Mouse (Mus musculus) neural tube, embryonic 11.5 days (tissue): ENCODE data around the gene Ugt1a8. TPM values are rescaled to one million over a fixed set of nuclear protein-coding genes. Genes with fewer than 3 reads are reported as not detected.
"Not testable (repeated sequence)": the region's sequence is repeated elsewhere in the genome, so short reads cannot be mapped to it uniquely, and the experiment has no call there.

Experiments used
- ATAC-seq: fragments of 200-750 bp; cut with Nextera tagmentation; 2 replicates; pipeline ENCODE4 v1.8.0; 2017; ENCODE audit warnings: moderate number of reproducible peaks, mild to moderate bottlenecking, moderate TSS enrichment, moderate library complexity; ENCODE audit not compliant: insufficient read depth, low FRiP score, low TSS enrichment
- DNase-seq: peaks from one replicate; pipeline ENCODE4 v3.0.0-alpha.2; 2015; ENCODE audit warnings: low spot score
- H3K27ac ChIP-seq: fragments of 300-500 bp; sonication (generic); 2 replicates; pipeline ENCODE4 v1.5.1; 2014; ENCODE audit warnings: low read depth, mild to moderate bottlenecking, low read length
- H3K27me3 ChIP-seq: fragments of 300-500 bp; sonication (generic); 2 replicates; pipeline ENCODE4 v1.6.1; 2014; ENCODE audit warnings: mild to moderate bottlenecking, low read length, mixed read lengths; ENCODE audit not compliant: control insufficient read depth, insufficient read depth
- H3K36me3 ChIP-seq: fragments of 300-500 bp; sonication (generic); 2 replicates; pipeline ENCODE4 v1.6.1; 2014; ENCODE audit warnings: mild to moderate bottlenecking, low read length, moderate library complexity, mixed read lengths; ENCODE audit not compliant: control insufficient read depth, insufficient read depth
- H3K4me1 ChIP-seq: fragments of 300-500 bp; sonication (generic); 2 replicates; pipeline ENCODE4 v1.6.1; 2014; ENCODE audit warnings: low read length, mixed read lengths; ENCODE audit not compliant: control insufficient read depth, insufficient read depth
- H3K4me2 ChIP-seq: fragments of 300-500 bp; sonication (generic); 2 replicates; pipeline ENCODE4 v1.6.1; 2014; ENCODE audit warnings: low read depth, mild to moderate bottlenecking, moderate library complexity
- H3K4me3 ChIP-seq: fragments of 300-500 bp; sonication (generic); 2 replicates; pipeline ENCODE4 v1.5.1; 2014; ENCODE audit warnings: low read depth, low read length
- H3K9ac ChIP-seq: fragments of 300-500 bp; sonication (generic); 2 replicates; pipeline ENCODE4 v1.6.1; 2014; ENCODE audit warnings: mild to moderate bottlenecking, low read length
- H3K9me3 ChIP-seq: fragments of 300-500 bp; sonication (generic); 2 replicates; pipeline ENCODE4 v1.6.1; 2016; ENCODE audit warnings: low read length; ENCODE audit not compliant: control insufficient read depth
- WGBS: fragments of 180-500 bp; shearing (Covaris S2); extraction: QIAGEN DNeasy Blood & Tissue Kit; methylation state at CpG from one replicate; pipeline ENCODE4 v1.1.7; 2014; 5-methylcytosine and 5-hydroxymethylcytosine counted together
- polyA plus RNA-seq: library from polyadenylated mRNA; unstranded; fragments of >200 nt; fragmentation: Nextera tagmentation; extraction: Ambion mirVana; gene quantifications from 2 replicates; pipeline ENCODE4 v1.2.1, GENCODE M21; 2014

Gene Ugt1a8
- polyA plus RNA-seq, 1 experiment from 2014 or later, result not detected

DNA sequence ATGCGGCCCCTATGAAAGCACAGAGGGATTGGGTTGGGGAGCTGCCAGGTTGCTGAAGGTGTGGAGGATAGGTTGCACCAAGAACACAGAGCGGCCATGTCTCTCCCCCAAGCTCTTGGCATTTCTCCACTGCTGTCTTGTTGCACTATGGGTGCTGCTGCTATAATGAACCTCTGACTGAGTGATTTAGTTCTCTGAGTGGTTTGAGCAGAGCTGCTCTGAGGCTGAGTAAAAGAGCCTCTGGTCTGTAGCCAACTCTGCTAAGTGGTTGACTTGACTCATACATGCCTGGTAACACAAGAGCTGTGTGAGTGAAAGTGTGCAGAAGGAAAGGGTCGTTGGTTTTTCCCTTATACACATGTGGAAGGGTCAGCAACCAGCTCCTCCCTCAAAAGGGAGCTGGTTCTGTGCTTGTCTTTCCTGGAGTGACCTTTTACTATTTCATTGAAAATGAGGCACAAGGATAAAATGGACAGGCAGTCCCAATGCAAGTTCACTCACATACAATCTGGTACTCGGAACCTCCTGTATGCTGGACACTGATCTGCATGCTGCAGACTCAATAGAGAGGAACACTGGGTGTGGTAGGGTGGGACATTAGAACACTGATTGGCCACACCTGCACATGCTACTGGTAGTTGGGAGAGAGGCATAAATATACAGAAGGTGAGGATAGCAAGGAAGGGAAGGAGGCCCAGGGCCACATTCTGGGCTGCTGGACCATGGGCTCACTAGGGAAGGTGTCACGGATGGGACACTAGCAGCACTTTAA, 16.3 kb downstream of the Ugt1a8 start:
- WGBS, result 85% methylated on average over 4 of the region's 5 CpGs
- not testable (repeated sequence) for H3K27me3 ChIP-seq, H3K4me2 ChIP-seq, H3K4me1 ChIP-seq, DNase-seq, H3K9me3 ChIP-seq, H3K27ac ChIP-seq, H3K36me3 ChIP-seq, ATAC-seq, H3K4me3 ChIP-seq, H3K9ac ChIP-seq

- ATAC-seq (no peak), DNase-seq (no peak)
- Histone ChIP-seq H3K27me3 (no peaks in the 10 kb centered on the region), H3K4me3 (no peak overlapping the region), H3K27ac (no peak overlapping the region), H3K4me2 (no peak overlapping the region), H3K36me3 (no peaks in the 10 kb centered on the region), H3K9me3 (no peaks in the 10 kb centered on the region), H3K9ac (no peak overlapping the region), H3K4me1 (no peaks in the 10 kb centered on the region)
- WGBS, result 83% methylated on average over 1 of the region's 1 CpGs
Observed at GRCm38 (mm10) chr1:88104667-88105430, 17.2 kb downstream of the Ugt1a8 start.

- no peaks in the 10 kb centered on the region for H3K9me3 ChIP-seq
- H3K27me3 ChIP-seq, result no peaks in the 10 kb centered on the region
- H3K36me3 ChIP-seq, result no peaks in the 10 kb centered on the region
- no peak overlapping the region for H3K9ac ChIP-seq
- no peak overlapping the region for H3K27ac ChIP-seq
- no peak for ATAC-seq
- no peak overlapping the region for H3K4me3 ChIP-seq
- 71% methylated on average over 2 of the region's 2 CpGs for WGBS
- no peak for DNase-seq
- H3K4me2 ChIP-seq, result no peak overlapping the region
- H3K4me1 ChIP-seq, result no peaks in the 10 kb centered on the region
Observed at GRCm38 (mm10) chr1:88105656-88106055, 18.0 kb downstream of the Ugt1a8 start.

DNA sequence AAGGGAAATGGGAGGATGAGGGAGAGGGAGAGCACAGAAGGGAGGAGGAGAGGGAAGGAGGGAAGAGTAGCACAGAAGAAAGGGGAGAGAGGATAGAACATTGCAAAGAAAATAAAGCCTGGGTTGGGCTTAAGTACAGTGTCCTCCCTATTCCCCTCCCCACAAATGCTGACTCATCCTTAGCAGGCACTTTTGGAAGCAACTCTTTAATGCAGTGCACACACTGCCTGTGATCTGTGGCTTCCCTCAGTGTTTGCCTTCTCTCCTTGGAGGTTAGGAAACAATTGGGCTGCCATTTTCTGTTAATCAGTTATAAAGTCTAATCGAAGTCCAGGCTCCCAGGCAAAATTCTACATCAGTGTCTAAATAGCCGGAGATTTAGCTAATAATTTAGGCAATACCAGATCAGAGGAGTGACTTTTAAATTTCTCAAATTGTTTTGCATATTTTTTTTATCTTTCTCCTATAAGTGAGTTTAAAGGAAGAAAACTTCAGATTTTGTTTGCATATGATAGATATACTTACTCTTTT, 21.5 kb downstream of the Ugt1a8 start:
- DNase-seq, H3K27ac ChIP-seq, ATAC-seq, H3K4me3 ChIP-seq, H3K36me3 ChIP-seq, H3K27me3 ChIP-seq, H3K4me1 ChIP-seq, H3K9ac ChIP-seq, H3K4me2 ChIP-seq, H3K9me3 ChIP-seq: not testable (repeated sequence)
- 83% methylated on average over 2 of the region's 2 CpGs for WGBS

DNA sequence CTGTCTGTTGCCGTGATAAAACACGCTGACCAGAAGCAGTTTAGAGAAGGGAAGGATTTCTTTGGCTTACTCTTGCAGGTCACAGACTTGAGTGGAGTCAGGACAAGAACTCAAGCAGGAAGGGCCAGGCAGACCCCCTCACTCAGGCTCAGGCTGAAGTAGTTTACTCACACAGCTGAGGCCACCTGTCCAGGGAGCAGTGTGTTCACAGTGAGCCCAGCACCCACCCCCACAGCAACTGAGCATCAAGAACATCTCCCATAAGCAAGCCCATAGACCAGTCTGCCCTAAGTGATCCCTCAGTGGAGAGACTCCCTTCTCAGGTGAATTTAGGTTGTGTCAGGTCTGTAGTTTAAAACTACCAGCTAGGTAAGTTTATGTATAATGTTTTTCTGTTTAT, 22.0 kb downstream of the Ugt1a8 start:
- H3K27ac ChIP-seq, H3K9ac ChIP-seq, H3K4me2 ChIP-seq, ATAC-seq, H3K36me3 ChIP-seq, H3K27me3 ChIP-seq, DNase-seq, H3K9me3 ChIP-seq, H3K4me3 ChIP-seq, H3K4me1 ChIP-seq: not testable (repeated sequence)
- WGBS, result 83% methylated on average over 2 of the region's 2 CpGs

DNA sequence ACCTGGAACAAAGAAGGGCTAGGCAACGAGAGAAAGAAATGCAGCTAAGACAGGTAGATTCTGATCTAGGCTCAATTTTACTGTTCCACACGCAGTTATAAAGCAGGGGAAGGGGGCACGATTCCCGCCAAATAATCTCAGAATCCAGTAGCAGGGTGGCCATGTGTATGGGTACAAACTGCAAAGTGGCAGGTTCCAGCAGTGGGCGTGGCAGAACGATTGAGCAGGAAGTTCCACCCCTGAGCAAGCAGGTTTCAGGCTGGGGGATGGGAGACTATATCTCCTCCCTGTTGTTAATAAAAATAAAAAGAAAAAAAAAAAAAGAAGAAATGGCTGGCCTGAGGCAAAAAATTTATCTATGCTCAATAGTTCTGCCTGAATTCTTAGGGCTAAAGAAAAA, 25.2 kb downstream of the Ugt1a8 start:
- H3K4me1 ChIP-seq, H3K4me2 ChIP-seq, H3K4me3 ChIP-seq, ATAC-seq, H3K9me3 ChIP-seq, H3K27me3 ChIP-seq, H3K27ac ChIP-seq, DNase-seq, H3K36me3 ChIP-seq, H3K9ac ChIP-seq: not testable (repeated sequence)
- whole genome bisulfite sequencing, result 93% methylated on average over 6 of the region's 6 CpGs

DNA sequence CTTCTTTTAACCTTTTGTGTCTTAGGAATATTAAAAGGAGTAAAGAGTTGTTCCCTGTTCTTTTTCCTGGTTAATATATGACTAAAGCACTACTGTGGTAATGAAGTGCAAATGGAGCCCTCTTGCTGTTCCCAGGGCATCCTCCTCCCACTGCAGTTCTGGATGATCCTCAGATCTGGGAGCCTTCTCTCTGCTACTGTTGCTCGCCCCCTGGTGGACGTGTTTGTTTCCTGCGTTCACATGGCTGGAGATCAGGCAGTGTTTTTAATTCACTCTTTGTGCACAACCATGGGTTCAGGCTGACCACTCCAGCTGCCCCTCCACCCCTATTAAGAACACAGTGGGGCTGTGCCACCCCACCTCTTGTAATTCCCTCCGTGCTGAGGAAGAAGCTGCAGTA, 32.9 kb downstream of the Ugt1a8 start:
- not testable (repeated sequence) for H3K27me3 ChIP-seq, H3K36me3 ChIP-seq, H3K4me1 ChIP-seq, H3K4me3 ChIP-seq, H3K27ac ChIP-seq, DNase-seq, H3K9me3 ChIP-seq, ATAC-seq, H3K9ac ChIP-seq, H3K4me2 ChIP-seq
- 10% methylated on average over 4 of the region's 4 CpGs for WGBS

DNA sequence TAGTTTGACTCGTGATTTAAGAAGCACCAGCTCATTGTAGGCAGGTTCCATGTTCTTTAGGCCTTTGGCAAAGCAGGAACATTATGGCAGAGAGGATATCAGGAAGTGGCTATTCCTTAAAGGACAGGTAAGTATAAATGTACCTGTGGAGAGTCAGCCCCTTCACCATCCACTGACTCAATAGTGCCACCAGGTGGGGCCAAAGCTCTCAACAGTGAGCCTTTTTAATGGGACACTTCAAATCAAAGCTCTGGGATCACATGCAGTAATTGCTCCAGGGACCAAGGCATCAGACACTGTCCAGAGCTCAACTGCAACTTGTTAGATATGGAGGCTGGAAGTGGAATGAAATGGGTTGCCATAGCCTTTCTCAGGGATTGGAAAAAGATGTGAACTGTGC, 33.9 kb downstream of the Ugt1a8 start:
- H3K4me3 ChIP-seq, H3K9me3 ChIP-seq, H3K9ac ChIP-seq, ATAC-seq, DNase-seq, H3K27ac ChIP-seq, H3K4me2 ChIP-seq, H3K36me3 ChIP-seq, H3K27me3 ChIP-seq, H3K4me1 ChIP-seq: not testable (repeated sequence)
- no CpG with 5 or more reads among the region's 1 CpGs for WGBS
